Mouse (Mus musculus) gastrocnemius, adult 8-10 months (tissue): Measurements from ENCODE around the gene Glt6d1. TPM values are rescaled to one million over a fixed set of nuclear protein-coding genes. Genes with fewer than 3 reads are reported as not detected.
"Not testable (repeated sequence)": the region's sequence is repeated elsewhere in the genome, so short reads cannot be mapped to it uniquely, and the experiment has no call there.

Source experiments
- DNase-seq, 2 experiments: peaks; one replicate each; pipeline ENCODE4 v3.0.0; 2022; ENCODE audit warnings: low spot score in 2 of 2
- total RNA-seq, 4 experiments: library from RNA; stranded (reverse); gene quantifications; 2 replicates each; pipeline ENCODE4 v1.2.4; 2022

Gene Glt6d1
- total RNA-seq: not detected

DNA sequence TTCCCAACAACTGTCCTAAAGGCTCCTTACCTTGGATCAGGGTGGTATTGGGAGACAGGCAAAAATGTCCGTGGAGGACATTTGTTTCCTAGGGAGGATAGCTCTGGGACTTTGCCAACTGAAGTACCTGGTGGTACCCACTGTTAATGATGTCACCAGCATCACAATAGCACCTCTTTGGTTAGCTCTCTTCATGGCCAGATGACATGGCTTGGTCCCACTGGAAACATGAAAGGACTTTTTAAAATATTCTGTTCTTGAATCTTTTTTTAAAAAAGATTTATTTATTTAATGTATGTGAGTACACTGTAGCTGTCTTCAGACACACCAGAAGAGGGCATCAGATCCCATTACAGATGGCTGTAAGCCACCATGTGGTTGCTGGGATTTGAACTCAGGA is at the start of gene Glt6d1:
Glt6d1 (minus strand) TSS at position 101 of the 400 bp plus-strand sequence.
- DNase-seq: not testable (repeated sequence)

GRCm38 (mm10) chr2:25865412-25865811 is 49.8 kb upstream of the Glt6d1 start:
- no peak for DNase-seq

GRCm38 (mm10) chr2:25864230-25864629 is 48.6 kb upstream of the Glt6d1 start:
- no peak for DNase-seq

- DNase-seq: no peak
Observed at GRCm38 (mm10) chr2:25863337-25864131, 47.9 kb upstream of the Glt6d1 start, which contains the start of gene Kcnt1. Kcnt1 (plus strand) TSS chr2:25863734.

DNA sequence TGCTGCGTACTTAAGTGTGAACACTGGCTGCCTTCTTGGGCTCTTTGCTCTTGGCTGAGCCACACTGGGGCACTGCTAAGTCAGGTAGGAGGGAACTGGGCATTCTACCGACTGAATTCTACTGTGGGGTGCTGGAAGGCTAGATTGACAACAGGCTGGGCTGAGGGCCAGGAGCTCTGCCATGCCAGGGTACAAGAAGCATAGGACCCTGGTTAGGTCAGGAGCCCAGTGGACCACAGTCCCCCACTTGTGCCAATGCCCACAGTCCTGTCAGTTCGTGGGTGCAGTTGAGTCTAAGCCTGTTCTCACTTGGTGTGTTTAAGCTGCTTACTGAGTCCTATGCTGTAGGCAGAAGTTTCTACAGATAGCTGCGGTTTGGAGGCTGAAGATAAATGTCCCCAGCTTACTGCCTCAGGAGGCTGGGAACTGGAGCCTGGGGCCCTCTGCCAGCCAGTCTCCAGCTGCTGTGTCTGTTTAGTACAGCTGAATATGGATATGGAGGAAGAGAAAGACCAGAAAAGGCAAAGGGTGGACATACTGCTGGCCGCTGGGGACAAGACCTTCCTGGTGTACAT is 47.1 kb upstream of the Glt6d1 start:
- no peak for DNase-seq

DNA sequence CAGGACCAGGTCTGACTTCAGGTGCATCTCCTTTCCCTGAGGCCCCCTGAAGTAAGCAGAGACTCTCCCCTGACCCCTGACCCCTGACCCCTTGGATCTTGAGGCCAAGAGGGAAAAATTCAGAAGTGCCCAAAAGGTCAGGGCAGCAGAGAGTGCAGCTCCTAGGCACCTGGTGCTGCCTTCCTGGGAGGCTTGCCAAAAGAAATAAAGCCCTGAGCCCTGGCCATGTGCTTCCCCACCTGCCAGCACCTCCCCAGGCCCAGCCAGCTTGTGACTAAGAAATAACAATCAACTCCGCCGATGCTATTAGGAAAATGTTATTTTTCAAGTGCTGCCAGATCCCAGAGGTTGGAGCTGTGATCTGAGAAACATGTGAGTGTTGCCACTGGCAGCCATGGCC is 46.4 kb upstream of the Glt6d1 start:
- DNase-seq: no peak

DNA sequence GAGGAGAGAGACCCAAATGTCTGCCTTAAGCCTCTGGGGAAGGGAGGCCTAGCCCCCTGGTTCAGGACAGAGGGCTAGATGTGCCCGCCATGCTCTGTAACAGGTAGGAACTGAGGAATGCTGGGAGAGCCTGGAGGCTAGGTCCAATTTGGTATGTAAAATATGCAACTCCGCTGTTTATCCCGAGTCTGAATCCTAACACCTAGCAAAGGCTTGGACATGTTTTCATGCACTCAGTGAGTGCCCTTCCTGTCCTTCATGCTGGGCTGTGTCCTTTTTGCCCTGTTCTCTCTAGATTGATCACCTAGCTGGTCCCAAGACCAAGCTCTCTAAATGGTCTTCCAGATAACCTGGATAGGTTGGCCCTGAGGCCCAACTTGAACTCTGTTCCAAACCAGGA is 44.2 kb upstream of the Glt6d1 start:
- DNase-seq: no peak

GRCm38 (mm10) chr2:25853998-25854397 is 38.4 kb upstream of the Glt6d1 start:
- DNase-seq: no peak

GRCm38 (mm10) chr2:25852626-25853025 is 37.0 kb upstream of the Glt6d1 start:
- peak in 1 of 2 experiments; percentile 11 for DNase-seq

- peak; percentile 11 to 29 for DNase-seq
Observed at GRCm38 (mm10) chr2:25850330-25850729, 34.7 kb upstream of the Glt6d1 start.

DNA sequence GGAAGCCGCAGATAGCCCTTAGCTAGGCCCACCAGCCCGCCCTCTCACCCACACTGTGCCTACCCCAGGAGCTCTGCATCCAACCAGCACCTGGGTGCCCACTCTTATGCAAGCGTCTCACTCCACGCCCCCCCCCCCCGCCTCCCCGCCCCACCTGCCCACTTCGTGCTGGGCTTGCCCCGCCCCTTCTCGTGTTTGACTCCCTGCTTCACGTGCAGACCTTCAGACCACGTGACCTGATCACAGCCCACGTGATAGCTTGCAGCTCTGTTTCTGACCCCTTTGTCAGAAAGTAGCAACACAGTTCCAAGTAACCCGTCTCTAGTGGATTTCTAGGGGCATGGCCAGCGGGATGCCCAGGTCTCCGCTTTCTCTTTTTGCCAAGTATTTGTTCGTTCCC is 31.6 kb upstream of the Glt6d1 start, which contains the start of gene Sohlh1:
Sohlh1 (minus strand) TSS at position 23 of the 400 bp plus-strand sequence.
- no peak for DNase-seq

- no peak for DNase-seq
Observed at GRCm38 (mm10) chr2:25846516-25846915, 30.9 kb upstream of the Glt6d1 start.

GRCm38 (mm10) chr2:25844097-25844496 is 28.4 kb upstream of the Glt6d1 start:
- DNase-seq: no peak

- no peak for DNase-seq
Observed at GRCm38 (mm10) chr2:25842758-25843157, 27.1 kb upstream of the Glt6d1 start.

GRCm38 (mm10) chr2:25842161-25842560 is 26.5 kb upstream of the Glt6d1 start:
- no peak for DNase-seq

DNA sequence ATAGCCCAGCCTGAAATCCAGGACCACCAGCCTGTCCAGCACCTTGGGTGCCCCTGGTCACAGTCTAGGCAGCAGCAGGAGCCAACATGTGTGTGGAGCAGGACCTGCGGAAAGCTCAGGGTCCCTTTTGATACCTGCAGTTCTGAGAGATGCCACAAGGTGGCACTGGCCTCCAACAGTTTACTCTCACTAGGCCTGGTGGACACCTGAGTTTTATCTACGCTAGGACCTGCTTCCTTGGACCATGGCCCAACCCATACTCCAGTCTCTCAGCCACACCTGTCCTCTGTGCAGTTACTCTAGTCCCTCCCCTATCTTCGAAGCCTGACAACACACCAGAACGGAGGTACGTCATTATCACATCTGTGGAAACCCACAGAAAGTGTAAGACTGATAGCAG is 20.6 kb upstream of the Glt6d1 start:
- DNase-seq: peak; percentile 31 to 35

DNA sequence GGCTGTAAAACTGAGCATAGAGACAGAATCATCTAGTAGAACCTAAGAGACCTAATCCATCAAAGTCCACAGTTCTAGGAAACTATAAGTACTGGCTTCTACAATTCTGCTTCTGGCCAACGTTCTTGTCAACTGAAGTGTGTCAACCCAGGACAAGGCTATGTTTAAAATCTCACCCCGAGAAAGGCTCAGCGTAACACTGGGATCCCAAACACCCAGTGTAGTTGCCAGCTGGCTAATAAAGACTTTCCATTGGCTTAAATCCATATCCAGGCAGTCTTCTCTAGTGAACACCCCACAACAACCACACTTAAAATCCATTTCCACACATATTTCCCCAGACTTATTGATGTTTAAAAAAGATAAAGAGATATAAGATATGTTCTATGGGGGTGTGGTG is 15.1 kb upstream of the Glt6d1 start:
- no peak for DNase-seq

DNA sequence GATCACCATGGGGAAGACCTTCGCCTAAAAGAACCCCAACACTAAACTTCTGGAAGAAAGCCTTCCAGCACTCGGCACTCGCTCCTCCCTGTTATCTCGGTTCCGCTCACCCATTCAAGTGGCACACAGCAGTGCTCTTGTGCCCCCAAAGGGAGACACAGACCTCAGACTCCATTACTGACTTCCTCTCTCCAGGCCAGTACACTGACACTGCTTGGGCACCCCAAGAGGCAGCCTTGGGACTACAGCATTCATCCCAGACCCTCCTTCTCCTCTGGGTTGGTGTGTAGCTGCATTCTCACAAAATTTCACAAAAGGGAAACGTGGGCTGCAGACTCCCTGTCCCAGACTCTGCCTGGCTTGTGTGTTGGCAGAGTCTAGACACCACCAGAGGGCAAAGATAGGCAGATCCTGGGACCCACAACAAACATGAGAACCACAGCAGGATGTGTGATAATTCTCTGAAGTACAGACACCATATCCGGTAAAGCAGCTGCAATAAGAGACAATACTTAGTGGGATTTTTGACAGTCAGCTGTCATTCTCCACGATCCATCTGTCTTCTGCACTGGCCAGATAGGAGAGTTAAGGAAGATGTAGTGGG is 12.8 kb upstream of the Glt6d1 start:
- DNase-seq: no peak

GRCm38 (mm10) chr2:25824751-25825150 is 9.1 kb upstream of the Glt6d1 start:
- no peak for DNase-seq

GRCm38 (mm10) chr2:25822806-25823205 is 7.2 kb upstream of the Glt6d1 start, which contains the start of gene Lcn9:
Lcn9 (plus strand) TSS chr2:25823153.
- DNase-seq: no peak

DNA sequence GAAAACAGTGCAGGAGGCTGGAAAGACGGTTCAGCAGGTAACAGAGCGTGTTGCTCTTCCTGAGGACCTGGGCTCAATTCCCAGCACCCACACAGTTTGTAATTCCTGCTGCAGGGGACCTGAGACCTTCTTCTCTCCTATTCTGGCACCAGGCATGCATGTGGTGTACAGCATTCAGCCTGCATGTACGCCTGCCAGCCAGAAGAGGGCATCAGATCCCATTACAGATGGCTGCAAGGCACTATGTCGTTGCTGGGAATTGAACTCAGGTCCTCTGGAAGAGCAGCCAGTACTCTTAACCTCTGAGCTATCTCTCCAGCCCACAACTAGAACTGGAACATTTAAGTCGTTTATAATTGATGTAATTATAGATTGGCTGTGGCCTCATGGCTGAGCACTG is 2.3 kb downstream of the Glt6d1 start:
- DNase-seq: no peak

- DNase-seq: no peak
Observed at GRCm38 (mm10) chr2:25811711-25812110, 3.9 kb downstream of the Glt6d1 start.
